ENCODE assay signal across 31 mouse cellular contexts in genomic region chr10:95639429-95639828, GRCm38 (mm10). TPM values are rescaled to one million over a fixed set of nuclear protein-coding genes. Genes with fewer than 3 reads are reported as not detected.
DNase-seq lines count a peak whose midpoint lies in the region; ATAC-seq lines count a peak whose summit lies in the region.
"Had no signal": no experiment of that assay in that cellular context is flagged by ENCODE, and none has a peak within 500 bp of the region (broad histone marks: within the 10 kb centered on the region; RNA-seq: fewer than 3 reads in every experiment).

No protein-coding gene starts in this region.

- ATAC-seq in heart, embryonic 12.5 days (ENCODE audit: insufficient number of reproducible peaks, low FRiP score): 0 out of 2 replicates have a peak, but pooled peaks have one; percentile 44
- peak; percentile 77 for ATAC-seq in intestine, embryonic 15.5 days
- ATAC-seq in midbrain, embryonic 15.5 days (replicated peaks): no peak
- ATAC-seq in forebrain, embryonic 11.5 days (replicated peaks; ENCODE audit: low FRiP score): no peak
- ATAC-seq: forebrain, embryonic 15.5 days; Patski had no signal

- no peak for DNase-seq in heart, postnatal 25 days (ENCODE audit: low spot score)
- peak; percentile 52 for DNase-seq in large intestine, adult 2 months (ENCODE audit: low read depth, low spot score)
- DNase-seq in forebrain, embryonic 11.5 days (ENCODE audit: low spot score): no peak
- DNase-seq: adrenal gland, postnatal 10 days; adrenal gland, postnatal 36 days; B cell, adult 2 months; cerebellum, adult 18-20 months; cerebellum, adult 9-10 months; cerebellum, postnatal 14 days; gastrocnemius, postnatal 10 days; gastrocnemius, postnatal 36 days; heart, postnatal 10 days; kidney, adult 11 months had no signal

- no peak overlapping the region for H3K27ac ChIP-seq in heart, embryonic 12.5 days (ENCODE audit: poor library complexity, severe bottlenecking)
- H3K27ac ChIP-seq in intestine, embryonic 15.5 days: no peak overlapping the region
- H3K27ac ChIP-seq in midbrain, embryonic 15.5 days: no peak overlapping the region
- no peak overlapping the region for H3K27ac ChIP-seq in forebrain, embryonic 11.5 days (ENCODE audit: low read depth, low read length)
- H3K27ac ChIP-seq: embryonic facial prominence, embryonic 12.5 days; embryonic facial prominence, embryonic 15.5 days; forebrain, embryonic 12.5 days; forebrain, embryonic 15.5 days; heart, embryonic 15.5 days; hindbrain, embryonic 12.5 days; hindbrain, embryonic 15.5 days had no signal

- H3K4me3 ChIP-seq in heart, embryonic 12.5 days: no peak overlapping the region
- H3K4me3 ChIP-seq in intestine, embryonic 15.5 days (replicated peaks): no peak overlapping the region
- no peak overlapping the region for H3K4me3 ChIP-seq in midbrain, embryonic 15.5 days
- no peak overlapping the region for H3K4me3 ChIP-seq in forebrain, embryonic 11.5 days (ENCODE audit: low read depth, low read length)
- H3K4me3 ChIP-seq: embryonic facial prominence, embryonic 12.5 days; embryonic facial prominence, embryonic 15.5 days; forebrain, embryonic 12.5 days; forebrain, embryonic 15.5 days; heart, embryonic 15.5 days; hindbrain, embryonic 12.5 days; hindbrain, embryonic 15.5 days had no signal

- H3K9ac ChIP-seq in heart, embryonic 12.5 days: no peak overlapping the region
- H3K9ac ChIP-seq in intestine, embryonic 15.5 days: no peak overlapping the region
- H3K9ac ChIP-seq in midbrain, embryonic 15.5 days: no peak overlapping the region
- no peak overlapping the region for H3K9ac ChIP-seq in forebrain, embryonic 11.5 days (ENCODE audit: low read length)
- H3K9ac ChIP-seq: embryonic facial prominence, embryonic 12.5 days; embryonic facial prominence, embryonic 15.5 days; forebrain, embryonic 12.5 days; forebrain, embryonic 15.5 days; heart, embryonic 15.5 days; hindbrain, embryonic 12.5 days; hindbrain, embryonic 15.5 days had no signal

- no peaks in the 10 kb centered on the region for H3K27me3 ChIP-seq in heart, embryonic 12.5 days (replicated peaks)
- H3K27me3 ChIP-seq in intestine, embryonic 15.5 days (replicated peaks): no peaks in the 10 kb centered on the region
- H3K27me3 ChIP-seq in midbrain, embryonic 15.5 days (replicated peaks): no peaks in the 10 kb centered on the region
- no peaks in the 10 kb centered on the region for H3K27me3 ChIP-seq in forebrain, embryonic 11.5 days (ENCODE audit: control insufficient read depth, insufficient read depth, low read length)
- H3K27me3 ChIP-seq: CH12.LX; embryonic facial prominence, embryonic 12.5 days; embryonic facial prominence, embryonic 15.5 days; forebrain, embryonic 12.5 days; forebrain, embryonic 15.5 days; heart, embryonic 15.5 days; hindbrain, embryonic 12.5 days; hindbrain, embryonic 15.5 days; Patski had no signal

- H3K36me3 ChIP-seq in heart, embryonic 12.5 days: no peaks in the 10 kb centered on the region
- H3K36me3 ChIP-seq in intestine, embryonic 15.5 days: no peaks in the 10 kb centered on the region
- no peaks in the 10 kb centered on the region for H3K36me3 ChIP-seq in midbrain, embryonic 15.5 days (replicated peaks)
- H3K36me3 ChIP-seq in forebrain, embryonic 11.5 days (ENCODE audit: control insufficient read depth, insufficient read depth, low read length): no peaks in the 10 kb centered on the region
- H3K36me3 ChIP-seq: embryonic facial prominence, embryonic 12.5 days; embryonic facial prominence, embryonic 15.5 days; forebrain, embryonic 12.5 days; forebrain, embryonic 15.5 days; G1E; heart, embryonic 15.5 days; hindbrain, embryonic 12.5 days; hindbrain, embryonic 15.5 days had no signal

- intact Hi-C loops in heart, postnatal 25 days (cut with DNase I): no loop called here

- peaks cover 2% of the 10 kb centered on the region; the same call in 1 of the 2 replicates for H3K4me1 ChIP-seq in heart, embryonic 12.5 days (replicated peaks)
- H3K4me1 ChIP-seq in intestine, embryonic 15.5 days (replicated peaks): peaks cover 7% of the 10 kb centered on the region
- H3K4me1 ChIP-seq in midbrain, embryonic 15.5 days: no peaks in the 10 kb centered on the region
- no peaks in the 10 kb centered on the region for H3K4me1 ChIP-seq in forebrain, embryonic 11.5 days (replicated peaks; ENCODE audit: control insufficient read depth, insufficient read depth, low read length)
- H3K4me1 ChIP-seq: embryonic facial prominence, embryonic 12.5 days; embryonic facial prominence, embryonic 15.5 days; forebrain, embryonic 12.5 days; hindbrain, embryonic 12.5 days; hindbrain, embryonic 15.5 days had no signal

- H3K4me2 ChIP-seq in heart, embryonic 12.5 days: no peak overlapping the region
- H3K4me2 ChIP-seq in intestine, embryonic 15.5 days (replicated peaks): no peak overlapping the region
- no peak overlapping the region for H3K4me2 ChIP-seq in midbrain, embryonic 15.5 days
- no peak overlapping the region for H3K4me2 ChIP-seq in forebrain, embryonic 11.5 days (ENCODE audit: low read depth, low read length, severe bottlenecking)
- H3K4me2 ChIP-seq: embryonic facial prominence, embryonic 12.5 days; embryonic facial prominence, embryonic 15.5 days; forebrain, embryonic 12.5 days; forebrain, embryonic 15.5 days; heart, embryonic 11.5 days; heart, embryonic 15.5 days; hindbrain, embryonic 12.5 days; hindbrain, embryonic 15.5 days had no signal

- 70% methylated on average over 5 of the region's 5 CpGs for WGBS in heart, embryonic 12.5 days
- 32% methylated on average over 5 of the region's 5 CpGs for WGBS in intestine, embryonic 15.5 days
- 36% methylated on average over 5 of the region's 5 CpGs for whole genome bisulfite sequencing in large intestine, adult 2 months
- 82% methylated on average over 5 of the region's 5 CpGs for WGBS in midbrain, embryonic 15.5 days
- WGBS in forebrain, embryonic 11.5 days: 84% methylated on average over 5 of the region's 5 CpGs

- H3K9me3 ChIP-seq in heart, embryonic 12.5 days (replicated peaks): no peaks in the 10 kb centered on the region
- no peaks in the 10 kb centered on the region for H3K9me3 ChIP-seq in intestine, embryonic 15.5 days
- H3K9me3 ChIP-seq in midbrain, embryonic 15.5 days: no peaks in the 10 kb centered on the region
- H3K9me3 ChIP-seq in forebrain, embryonic 11.5 days (ENCODE audit: control insufficient read depth, low read length): no peaks in the 10 kb centered on the region
- H3K9me3 ChIP-seq: embryonic facial prominence, embryonic 12.5 days; embryonic facial prominence, embryonic 15.5 days; forebrain, embryonic 12.5 days; forebrain, embryonic 15.5 days; G1E; heart, embryonic 15.5 days; hindbrain, embryonic 12.5 days; hindbrain, embryonic 15.5 days had no signal

RNA-seq across cellular contexts. Expression of gene Anapc15-ps, which starts 33.8 kb away (rescaled TPM):
- not detected in 2 replicates for polyA plus RNA-seq in heart, embryonic 12.5 days (2016; fragmentation: Nextera tagmentation; extraction: Ambion mirVana)
- not detected for total RNA-seq in heart, postnatal 25 days (2021)
- polyA plus RNA-seq in intestine, embryonic 15.5 days (2015; fragmentation: Nextera tagmentation; extraction: Ambion mirVana): not detected in 2 replicates
- not detected in 2 replicates for polyA plus RNA-seq in large intestine, adult 2 months (2012; rRNA removed)
- 0.52 TPM in 1 of 2 replicates, not detected in the other for polyA plus RNA-seq in midbrain, embryonic 15.5 days (2015; fragmentation: Nextera tagmentation; extraction: Ambion mirVana)
- not detected in 2 replicates for polyA plus RNA-seq in forebrain, embryonic 11.5 days (2014; fragmentation: Nextera tagmentation; extraction: Ambion mirVana)
- total RNA-seq: adrenal gland, adult 18-20 months; adrenal gland, postnatal 10 days; adrenal gland, postnatal 36 days; gastrocnemius, adult 18-20 months; gastrocnemius, postnatal 10 days; gastrocnemius, postnatal 36 days; heart, adult 8-10 months; heart, postnatal 10 days; hematopoietic stem cell, adult 5-6 weeks had no signal
- polyA plus RNA-seq: embryonic facial prominence, embryonic 12.5 days; embryonic facial prominence, embryonic 15.5 days; forebrain, embryonic 12.5 days; forebrain, embryonic 15.5 days; G1E; heart, embryonic 11.5 days; heart, embryonic 15.5 days; hindbrain, embryonic 12.5 days; hindbrain, embryonic 15.5 days had no signal

Comparison
In these comparisons a context has a peak if more than half of its experiments do, and no peak if none do; other contexts are left out.
1. ATAC-seq: peak in heart, embryonic 12.5 days (single experiment) and intestine, embryonic 15.5 days (single experiment); none in midbrain, embryonic 15.5 days (single experiment) and forebrain, embryonic 11.5 days (single experiment).